Mouse (Mus musculus) cerebellum, adult 11 months (tissue): Measurements from ENCODE around the gene Plekha6.

Experiments used
- DNase-seq: peaks from one replicate; pipeline ENCODE4 v3.0.0; 2022

Gene Plekha6

DNA sequence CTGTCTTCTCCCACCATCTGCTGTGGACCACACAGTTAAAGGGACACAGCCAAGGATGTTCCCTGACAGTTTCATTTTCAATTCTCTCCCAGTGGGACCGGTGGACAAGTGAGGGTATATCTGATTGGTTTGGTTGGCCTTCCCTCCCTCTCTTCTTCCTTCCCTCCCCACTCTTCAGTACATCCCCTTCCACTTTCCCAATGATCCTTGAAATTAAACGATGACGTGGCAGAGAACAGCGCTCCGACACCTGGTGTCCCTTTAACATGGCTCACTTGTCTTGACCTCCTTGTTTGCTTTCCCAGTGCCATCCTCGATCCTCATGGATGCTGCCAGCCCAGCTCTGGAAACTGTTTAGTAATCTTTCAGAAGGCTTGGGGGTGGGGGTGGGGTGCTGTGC is 114.5 kb downstream of the Plekha6 start:
- no peak for DNase-seq

DNA sequence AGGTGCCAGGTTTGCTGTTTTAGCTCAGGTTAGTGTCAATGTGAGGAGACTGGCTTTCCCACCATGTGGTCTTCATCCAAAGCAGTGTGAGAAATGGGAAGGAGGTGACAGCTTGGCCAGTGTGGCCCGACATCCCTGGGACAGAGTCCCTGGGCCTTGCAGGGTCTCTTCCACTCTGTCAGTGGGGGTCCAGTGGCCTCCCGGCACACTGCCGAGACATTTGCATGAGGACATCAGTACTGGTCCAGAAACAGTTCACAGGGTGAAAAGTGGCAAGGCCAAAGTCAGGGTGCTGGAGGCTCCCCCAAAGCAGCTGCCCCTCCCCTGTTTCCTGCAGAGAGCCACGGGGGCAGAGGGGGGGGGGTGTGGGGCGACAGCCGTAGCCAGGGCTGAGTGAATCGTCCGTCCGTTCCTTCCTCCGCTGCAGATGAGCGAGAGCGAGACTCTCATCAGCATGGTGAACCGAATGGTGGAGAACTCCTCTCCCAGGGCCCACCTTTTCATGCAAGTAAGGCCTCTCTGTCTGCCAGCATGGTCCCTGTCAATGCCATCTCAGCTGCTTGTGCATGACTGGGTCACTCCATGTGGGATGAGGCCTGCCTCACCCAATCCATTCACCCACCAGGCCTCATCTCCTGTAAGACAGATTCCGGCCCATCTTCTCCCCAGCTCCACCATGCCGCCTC is 115.1 kb downstream of the Plekha6 start:
- no peak for DNase-seq

DNA sequence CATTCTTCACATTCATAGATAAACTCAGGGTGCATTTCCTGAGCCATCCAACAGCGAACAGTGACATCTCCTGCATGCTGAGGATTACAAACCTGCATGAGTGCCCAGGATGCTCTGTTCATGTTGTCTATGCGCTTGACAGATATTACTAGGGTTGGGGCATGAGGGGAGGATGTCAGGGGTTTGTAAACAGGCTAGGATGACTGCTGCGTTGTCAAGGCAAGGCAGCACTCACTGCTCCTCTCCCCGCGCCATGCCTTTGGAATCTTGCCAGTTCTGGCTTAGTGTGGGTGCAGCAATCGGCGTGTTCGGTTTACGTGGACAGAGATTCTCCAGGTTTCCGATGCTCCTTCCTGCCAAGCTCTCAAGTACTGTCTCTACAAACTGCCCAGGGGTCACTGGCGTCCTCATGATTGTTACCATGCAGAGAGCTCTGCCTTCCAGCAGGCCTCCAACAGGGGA is 115.7 kb downstream of the Plekha6 start:
- DNase-seq: no peak

- DNase-seq: no peak
These were observed 116.5 kb downstream of the Plekha6 start for GRCm38 (mm10) chr1:133280537-133280936.

DNA sequence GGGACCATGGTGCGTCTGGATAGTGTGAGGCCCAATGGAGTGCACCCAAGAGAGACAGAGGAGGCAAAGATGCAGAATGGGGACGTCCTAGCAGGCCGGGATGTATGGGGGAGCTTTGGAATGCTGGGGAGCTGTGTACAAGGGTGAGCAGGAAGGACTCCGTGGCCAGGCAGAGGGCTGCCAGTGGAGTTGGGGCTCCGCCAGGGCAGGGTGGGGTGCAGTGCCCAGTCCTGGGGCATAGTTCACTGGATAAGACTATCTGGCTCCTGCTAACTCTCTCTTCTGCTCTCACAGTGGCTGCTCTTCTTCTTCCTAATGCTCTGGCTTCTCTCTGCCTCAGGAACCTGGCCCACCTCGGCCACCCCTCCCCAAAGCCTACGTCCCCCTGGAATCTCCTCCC is 121.9 kb downstream of the Plekha6 start:
- DNase-seq: no peak

GRCm38 (mm10) chr1:133287051-133287450 is 123.0 kb downstream of the Plekha6 start:
- DNase-seq: no peak

DNA sequence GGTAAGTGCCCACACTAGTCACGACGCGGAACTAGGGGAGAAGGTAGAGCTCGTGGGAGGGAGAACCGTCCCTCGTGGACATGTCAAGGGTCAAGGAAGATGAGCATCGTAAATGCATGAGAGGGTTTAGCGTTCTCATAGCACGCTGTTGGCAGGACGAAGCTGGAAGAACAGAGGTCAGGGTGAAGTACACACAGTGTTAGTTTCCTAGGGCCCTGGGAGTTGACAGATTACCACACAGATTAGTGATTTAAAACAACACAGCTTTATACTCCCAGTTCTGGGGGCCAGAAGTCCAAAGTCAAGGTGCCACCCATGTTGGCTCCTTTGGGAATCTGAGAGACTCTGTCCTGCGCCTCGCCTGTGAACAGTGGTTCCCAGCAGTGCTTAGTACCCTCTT is 123.9 kb downstream of the Plekha6 start:
- no peak for DNase-seq

DNA sequence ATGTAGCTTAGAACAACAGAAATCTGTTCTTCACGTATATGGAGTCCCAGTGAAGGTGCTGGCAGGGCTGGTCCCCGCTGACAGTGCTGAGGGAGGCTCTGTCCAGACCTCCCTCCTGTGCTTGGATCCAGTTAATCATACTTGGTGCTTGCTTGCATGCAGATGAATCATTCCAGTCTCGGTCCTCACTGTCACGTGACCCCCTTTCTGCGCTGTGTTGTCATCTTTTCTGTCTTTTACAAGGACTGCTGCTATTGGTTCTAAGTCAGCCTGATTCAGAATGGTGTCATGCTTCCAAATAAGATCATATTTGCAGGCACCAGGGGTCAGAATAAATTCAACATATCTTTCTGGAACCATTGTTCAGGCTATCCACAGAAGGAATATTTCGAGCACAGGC is 127.9 kb downstream of the Plekha6 start:
- DNase-seq: no peak

DNA sequence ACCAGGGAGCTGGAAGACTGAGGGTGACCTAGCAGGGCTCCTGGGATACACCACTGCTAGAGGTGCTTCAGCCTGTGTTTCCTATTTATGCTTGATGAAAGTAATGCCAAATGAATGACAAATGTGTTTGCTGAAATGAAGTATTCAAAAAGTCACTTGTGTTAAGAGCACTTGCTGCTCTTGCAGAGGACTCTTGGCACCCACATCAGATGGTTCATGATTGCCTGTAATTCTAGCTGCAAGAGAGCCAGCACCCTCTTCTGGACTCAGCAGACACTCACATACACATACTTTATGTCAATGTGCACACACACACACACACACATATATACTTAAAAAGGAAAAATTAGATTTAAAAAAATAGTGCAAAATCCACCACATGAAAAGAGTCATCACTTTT is 128.6 kb downstream of the Plekha6 start:
- no peak for DNase-seq

- peak; percentile 44 for DNase-seq
These were observed 132.4 kb downstream of the Plekha6 start for GRCm38 (mm10) chr1:133296376-133296775.

DNA sequence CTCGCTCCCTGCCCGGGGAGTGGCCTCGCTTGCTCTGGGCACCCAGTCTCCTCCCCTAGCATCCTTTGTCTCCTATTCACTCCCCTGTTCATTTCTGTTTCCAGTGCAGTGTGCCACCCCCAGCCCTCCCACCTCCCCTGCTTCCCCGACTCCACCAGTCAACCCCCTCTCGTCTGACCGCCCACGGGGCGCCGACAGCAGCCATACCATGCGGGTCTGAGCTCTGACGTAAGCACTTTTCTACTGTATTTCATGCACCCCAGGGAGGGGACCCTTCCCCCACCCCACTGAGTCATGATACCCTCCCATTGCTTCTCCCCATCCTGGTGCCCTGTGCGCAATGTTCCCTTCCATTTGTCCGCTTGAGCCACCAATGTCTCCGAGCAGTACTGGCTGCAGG is 134.8 kb downstream of the Plekha6 start:
- no peak for DNase-seq

DNA sequence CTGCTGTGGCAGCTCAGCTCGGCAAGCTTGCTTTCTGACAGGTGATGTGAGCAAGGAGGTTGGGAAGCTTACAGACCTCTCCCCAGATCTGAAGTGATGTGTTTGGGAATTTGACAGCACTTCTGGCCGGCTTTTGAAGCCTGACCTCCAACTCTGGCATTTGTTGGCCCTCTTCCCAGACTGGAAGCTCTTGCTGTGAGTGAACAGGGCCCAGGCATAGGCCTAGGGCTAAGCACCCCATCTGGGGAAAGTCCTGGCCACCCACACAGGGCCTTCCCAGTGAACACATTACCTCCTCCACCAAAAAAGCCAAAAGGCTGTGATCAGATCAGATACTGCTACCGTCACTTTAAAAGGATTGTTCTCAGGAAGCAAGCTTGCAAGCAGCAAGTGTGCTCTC is 138.5 kb downstream of the Plekha6 start:
- DNase-seq: peak; percentile 20

DNA sequence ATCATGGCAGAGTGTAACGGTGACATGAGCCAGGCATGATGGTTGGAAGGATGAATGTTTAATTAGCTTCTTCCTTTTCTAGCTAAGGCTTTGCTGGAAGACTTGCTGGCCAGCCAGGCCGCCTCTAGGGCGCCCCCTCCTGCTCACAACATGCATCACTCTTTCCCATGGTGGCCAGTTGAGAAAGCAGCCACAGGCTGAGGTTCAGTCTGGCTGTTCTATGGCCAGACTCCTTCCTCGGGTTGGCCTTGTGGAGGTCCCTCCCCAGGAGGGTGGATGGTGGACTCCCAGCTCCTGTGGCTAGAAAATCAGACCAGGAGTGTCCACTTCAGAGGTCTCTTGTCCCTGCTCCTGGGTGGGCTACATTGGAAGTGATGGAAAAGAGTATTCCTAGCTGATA is 142.8 kb downstream of the Plekha6 start:
- DNase-seq: peak; percentile 71

- peak; percentile 40 for DNase-seq
These were observed 143.3 kb downstream of the Plekha6 start for GRCm38 (mm10) chr1:133307318-133307717.

GRCm38 (mm10) chr1:133309652-133310267 is 145.8 kb downstream of the Plekha6 start, which contains the start of gene Golt1a:
Gene Golt1a, plus strand, starts transcription at chr1:133309800.
- no peak for DNase-seq

GRCm38 (mm10) chr1:133311240-133311639 is 147.2 kb downstream of the Plekha6 start:
- DNase-seq: no peak

DNA sequence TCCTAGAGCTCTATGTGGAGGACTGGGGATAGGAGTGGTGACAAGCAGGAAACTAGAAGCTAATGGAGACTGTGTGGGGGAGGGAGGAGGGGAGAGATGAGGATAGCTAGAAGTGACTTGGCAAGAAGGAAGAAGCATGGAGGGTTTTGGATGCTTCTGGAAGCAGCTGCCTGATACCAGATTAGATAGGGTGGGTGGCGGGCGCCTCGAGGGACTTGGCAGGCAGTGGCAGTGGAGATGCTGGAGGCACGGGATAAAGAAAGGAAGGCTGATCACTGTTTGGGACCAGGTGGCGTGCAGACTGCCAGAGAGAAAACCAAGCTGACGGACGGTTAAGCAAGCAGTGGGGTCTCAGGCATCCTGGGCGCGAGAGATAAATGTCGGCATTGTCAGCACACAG is 147.9 kb downstream of the Plekha6 start:
- no peak for DNase-seq

DNA sequence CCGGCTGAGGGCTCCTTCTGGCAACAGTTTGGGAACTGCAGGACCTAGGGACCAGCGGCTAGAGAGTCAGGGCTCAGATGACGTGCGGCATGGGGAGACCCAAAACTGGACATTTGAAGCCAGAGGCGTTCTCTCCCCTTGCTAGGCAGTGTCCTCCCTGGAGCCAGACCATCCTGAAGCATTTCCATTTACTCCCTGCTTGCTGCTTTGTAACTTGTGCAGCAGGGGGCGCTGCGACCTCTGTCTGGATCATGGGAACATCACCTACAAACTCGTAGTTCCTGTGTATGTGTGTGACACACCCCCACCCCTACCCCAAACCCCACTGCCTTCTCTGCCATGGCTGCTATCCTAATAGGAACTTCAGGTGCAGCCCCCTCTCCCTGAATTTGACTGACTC is 150.4 kb downstream of the Plekha6 start:
- DNase-seq: no peak

GRCm38 (mm10) chr1:133315775-133316174 is 151.8 kb downstream of the Plekha6 start:
- no peak for DNase-seq

DNA sequence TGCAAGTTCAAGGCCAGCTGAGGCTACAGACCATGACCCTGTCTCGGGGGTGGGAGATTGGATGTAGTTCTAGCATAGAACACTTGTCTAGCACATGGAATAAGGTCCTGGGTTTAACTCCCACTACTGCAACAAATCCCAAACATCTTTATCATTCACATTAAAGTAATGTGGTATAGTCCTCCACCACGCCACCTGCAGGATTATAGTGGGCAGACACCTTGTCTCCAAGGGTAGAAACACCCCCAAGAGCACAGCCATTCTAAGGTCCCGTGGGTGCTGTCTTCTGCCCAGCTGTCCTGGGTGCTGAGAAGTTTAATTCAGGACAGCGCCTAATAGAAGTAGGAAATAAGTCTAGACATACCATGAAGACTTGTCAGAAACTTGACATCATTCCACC is 152.6 kb downstream of the Plekha6 start:
- no peak for DNase-seq

DNA sequence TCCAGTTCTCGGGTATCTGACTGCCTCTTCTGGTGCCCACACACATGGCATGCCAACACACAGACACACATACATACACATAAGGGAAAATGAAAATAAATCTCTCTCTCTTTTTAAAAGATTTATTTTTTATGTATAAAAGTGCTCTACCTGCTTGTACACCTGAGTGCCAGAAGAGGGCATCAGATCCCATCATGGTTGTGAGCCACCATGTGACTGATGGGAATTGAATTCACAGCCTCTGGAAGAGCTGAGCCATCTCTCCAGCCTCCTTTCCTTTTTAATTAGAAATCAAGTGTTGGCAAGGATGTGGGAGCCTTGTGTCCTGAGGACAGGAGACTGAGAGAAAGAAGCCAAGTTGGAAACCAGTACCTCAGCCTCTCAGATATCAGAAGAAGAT is 153.1 kb downstream of the Plekha6 start:
- no peak for DNase-seq

DNA sequence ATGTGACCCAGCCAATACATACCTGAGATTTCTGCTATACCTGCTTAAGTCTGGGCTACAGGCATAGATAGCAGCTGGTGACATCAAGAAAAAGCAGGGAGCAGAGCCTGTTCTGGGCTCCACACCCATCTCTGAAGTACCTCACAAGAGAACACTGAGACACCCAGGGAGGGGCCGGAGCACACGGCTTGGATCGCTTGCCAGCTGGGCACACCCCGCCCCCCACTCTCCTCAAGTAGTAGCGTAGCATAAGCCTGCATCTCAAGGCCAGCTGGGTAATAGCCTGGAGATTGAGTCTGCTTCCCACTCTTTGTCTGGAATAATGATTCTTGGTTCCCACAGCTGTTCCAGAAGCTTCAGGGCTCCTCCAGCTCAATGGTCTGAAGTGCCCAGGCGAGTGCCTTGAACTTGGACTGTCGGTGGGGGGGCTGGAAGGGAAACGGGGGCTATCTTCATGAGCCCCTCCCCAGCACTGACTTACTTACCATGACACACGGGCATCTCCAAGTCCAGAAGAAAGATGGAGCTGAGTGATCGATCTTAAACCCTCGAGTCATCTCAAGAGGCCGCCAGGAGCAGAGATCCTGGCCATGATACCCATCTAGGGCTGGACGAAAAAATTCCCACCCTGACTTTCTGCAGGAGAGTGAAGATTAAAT is 157.4 kb downstream of the Plekha6 start, which contains the start of gene Kiss1:
TSS of gene Kiss1 (plus strand) at position 609 of the 659 bp plus-strand sequence.
- no peak for DNase-seq

- DNase-seq: no peak
These were observed 159.3 kb downstream of the Plekha6 start for GRCm38 (mm10) chr1:133323333-133323732.

DNA sequence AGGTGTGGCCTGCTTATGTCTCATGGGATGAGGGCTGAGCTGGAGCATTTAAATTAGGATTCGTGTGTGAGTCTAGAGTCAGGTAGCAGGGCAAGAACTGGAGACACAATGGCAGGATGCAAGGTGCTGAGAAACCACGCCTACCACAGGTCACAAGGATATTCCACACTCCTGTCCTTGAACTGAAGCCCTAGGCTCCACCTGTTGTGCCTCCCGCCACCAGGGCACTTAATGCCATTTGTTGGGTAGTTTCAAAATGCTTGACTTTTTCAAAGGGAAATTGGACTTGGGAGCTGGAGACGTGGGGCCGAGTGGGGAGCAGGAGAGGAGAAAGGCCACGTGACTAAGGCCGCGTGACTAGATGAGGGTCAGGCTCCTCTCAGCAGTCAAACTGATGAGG is 161.9 kb downstream of the Plekha6 start:
- DNase-seq: no peak
